Mouse (Mus musculus) hematopoietic stem cell, adult 5-6 weeks (primary cell): ENCODE measurements at regions not wholly inside any gene's neighbourhood (a gene's known extent, or its start where the extent isn't known, plus 50 kb on each side); places are given as distances from the start of the nearest gene placed in this dataset.

Experiments
- ATAC-seq, 2 experiments: fragments of 125-278 bp in 1 of 2; replicated peaks in 1 of 2; 2 replicates each; pipeline ENCODE4 v1.8.0; 2016 to 2017; ENCODE audit warnings: inconsistent platforms in 2 of 2, mild to moderate bottlenecking in 2 of 2, moderate number of reproducible peaks in 2 of 2, low read depth in 1 of 2, moderate TSS enrichment in 1 of 2; ENCODE audit not compliant: low FRiP score in 2 of 2, poor library complexity in 2 of 2, severe bottlenecking in 2 of 2, insufficient read depth in 1 of 2, low TSS enrichment in 1 of 2

- no peak for ATAC-seq
Observed at GRCm38 (mm10) chr6:93537971-93538370, 594.7 kb upstream of the Adamts9 start.

GRCm38 (mm10) chr6:93537126-93537525, 593.8 kb upstream of the Adamts9 start:
- no peak for ATAC-seq

GRCm38 (mm10) chr6:93513818-93514217, 570.5 kb upstream of the Adamts9 start:
- no peak for ATAC-seq

GRCm38 (mm10) chr6:93509857-93510256, 566.6 kb upstream of the Adamts9 start:
- ATAC-seq = no peak

GRCm38 (mm10) chr6:93497824-93498223, 554.5 kb upstream of the Adamts9 start:
- ATAC-seq = no peak

GRCm38 (mm10) chr6:93488441-93488955, 545.2 kb upstream of the Adamts9 start:
- ATAC-seq = no peak

- ATAC-seq = no peak
Observed at GRCm38 (mm10) chr6:93478521-93478920, 535.2 kb upstream of the Adamts9 start.

GRCm38 (mm10) chr6:93474981-93475380, 531.7 kb upstream of the Adamts9 start:
- no peak for ATAC-seq

- ATAC-seq = no peak
Observed at GRCm38 (mm10) chr6:93467867-93468266, 524.6 kb upstream of the Adamts9 start.

GRCm38 (mm10) chr6:93462861-93463260, 519.6 kb upstream of the Adamts9 start:
- no peak for ATAC-seq

- no peak for ATAC-seq
Observed at GRCm38 (mm10) chr6:93461374-93461773, 518.1 kb upstream of the Adamts9 start.

- ATAC-seq = no peak
Observed at GRCm38 (mm10) chr6:93457613-93458012, 514.3 kb upstream of the Adamts9 start.

GRCm38 (mm10) chr6:93456383-93457033, 513.2 kb upstream of the Adamts9 start:
- no peak for ATAC-seq

GRCm38 (mm10) chr6:93445568-93445967, 502.3 kb upstream of the Adamts9 start:
- ATAC-seq = no peak

GRCm38 (mm10) chr6:93445124-93445523, 501.8 kb upstream of the Adamts9 start:
- no peak; a peak in 1 of 4 replicates for ATAC-seq

GRCm38 (mm10) chr6:93443766-93444557, 500.7 kb upstream of the Adamts9 start:
- no peak for ATAC-seq

- ATAC-seq = no peak
Observed at GRCm38 (mm10) chr6:93433446-93433845, 490.2 kb upstream of the Adamts9 start.

GRCm38 (mm10) chr6:93426141-93426540, 482.8 kb upstream of the Adamts9 start:
- ATAC-seq = no peak
